In the genomic region with DNA sequence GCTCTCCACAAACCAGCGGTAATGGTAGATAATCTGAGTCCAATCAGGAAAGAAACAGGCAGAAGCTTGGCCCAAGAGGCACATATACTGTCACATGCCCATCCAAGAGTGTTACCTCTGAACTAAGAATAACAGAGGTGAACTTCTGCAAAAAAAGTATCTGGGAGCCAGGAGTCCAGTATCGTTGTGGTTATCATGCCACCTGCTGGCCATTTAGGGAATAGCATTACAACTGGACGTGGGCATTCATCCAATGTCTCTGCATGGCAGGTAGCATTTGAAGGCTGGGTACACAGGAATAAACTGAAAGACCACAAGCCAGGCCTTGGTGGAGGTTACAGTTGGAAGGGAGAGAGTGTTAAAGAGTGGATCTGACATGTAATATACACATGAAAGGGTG, we compare ENCODE assay signal across 8 mouse cellular contexts.
DNase-seq lines count a peak whose midpoint lies in the region; ATAC-seq and TF ChIP-seq lines count a peak whose summit lies in the region.

No protein-coding gene starts in this region.

- H3K9me3 ChIP-seq in hindbrain, embryonic 11.5 days (ENCODE audit: control insufficient read depth, low read length): no peaks in the 10 kb centered on the region
- no peaks in the 10 kb centered on the region for H3K9me3 ChIP-seq in hindbrain, embryonic 13.5 days
- H3K9me3 ChIP-seq in G1E (replicated peaks): no peaks in the 10 kb centered on the region

- H3K27ac ChIP-seq in hindbrain, embryonic 11.5 days (ENCODE audit: low read depth, low read length): no peak overlapping the region
- no peak overlapping the region for H3K27ac ChIP-seq in hindbrain, embryonic 13.5 days

- H3K9ac ChIP-seq in hindbrain, embryonic 11.5 days (ENCODE audit: low read depth, low read length): no peak overlapping the region
- no peak overlapping the region for H3K9ac ChIP-seq in hindbrain, embryonic 13.5 days

- peak; percentile 83 for TF ChIP-seq CTCF in G1E (IDR thresholded peaks at IDR 0.05; ENCODE audit: low read depth, low read length)

- H3K4me3 ChIP-seq in hindbrain, embryonic 11.5 days (ENCODE audit: low read depth, low read length): no peak overlapping the region
- H3K4me3 ChIP-seq in hindbrain, embryonic 13.5 days: no peak overlapping the region
- H3K4me3 ChIP-seq in G1E (ENCODE audit: low read depth, low read length): no peak overlapping the region

- H3K36me3 ChIP-seq in hindbrain, embryonic 11.5 days (ENCODE audit: control insufficient read depth, insufficient read depth, low read length): no peaks in the 10 kb centered on the region
- H3K36me3 ChIP-seq in hindbrain, embryonic 13.5 days: no peaks in the 10 kb centered on the region
- no peaks in the 10 kb centered on the region for H3K36me3 ChIP-seq in G1E (replicated peaks)

- no peak for ATAC-seq in hindbrain, embryonic 11.5 days (ENCODE audit: low FRiP score)
- no peak for ATAC-seq in hindbrain, embryonic 13.5 days (ENCODE audit: low FRiP score)
- no peak for ATAC-seq in G1E (ENCODE audit: extremely low read depth, insufficient number of reproducible peaks, low FRiP score, poor library complexity, severe bottlenecking)
- ATAC-seq in monocyte, adult 5-6 weeks (replicated peaks; ENCODE audit: insufficient number of reproducible peaks, low FRiP score, low TSS enrichment, poor library complexity, severe bottlenecking): peak; percentile 61; the same call in 1 of the 2 replicates

- 21% methylated on average over 3 of the region's 3 CpGs for WGBS in hindbrain, embryonic 11.5 days
- 10% methylated on average over 3 of the region's 3 CpGs for WGBS in hindbrain, embryonic 13.5 days

- peaks cover 4% of the 10 kb centered on the region; the same call in 1 of the 2 replicates for H3K27me3 ChIP-seq in hindbrain, embryonic 11.5 days (ENCODE audit: control insufficient read depth, insufficient read depth, low read length)
- no peaks in the 10 kb centered on the region for H3K27me3 ChIP-seq in hindbrain, embryonic 13.5 days
- H3K27me3 ChIP-seq in G1E (ENCODE audit: insufficient read depth, low read length): no peaks in the 10 kb centered on the region; the same call in 1 of the 2 replicates

- DNase-seq in hindbrain, embryonic 11.5 days (ENCODE audit: low spot score): peak; percentile 86
- peak; percentile 45 for DNase-seq in G1E (ENCODE audit: low spot score)
- peak; percentile 47 for DNase-seq in c-Kit-positive CD71-positive TER-119-positive erythroid progenitor cells, embryonic 14.5 days (ENCODE audit: low spot score)
- DNase-seq in gastrocnemius, adult 8-10 months (ENCODE audit: low spot score in 2 of 2): peak; percentile 58 to 61
- DNase-seq in layer of hippocampus, postnatal 14 days (ENCODE audit: low spot score in 2 of 2): peak; percentile 74 to 76
- DNase-seq in thymus, postnatal 25 days: peak; percentile 65

- H3K4me2 ChIP-seq in hindbrain, embryonic 11.5 days (replicated peaks; ENCODE audit: low read depth, low read length): no peak overlapping the region
- H3K4me2 ChIP-seq in hindbrain, embryonic 13.5 days: no peak overlapping the region

- peaks cover 12% of the 10 kb centered on the region for H3K4me1 ChIP-seq in hindbrain, embryonic 11.5 days (replicated peaks; ENCODE audit: control insufficient read depth, insufficient read depth, low read length)
- peaks cover 43% of the 10 kb centered on the region for H3K4me1 ChIP-seq in hindbrain, embryonic 13.5 days (replicated peaks)
- H3K4me1 ChIP-seq in G1E (ENCODE audit: insufficient read depth, low read depth, low read length): no peaks in the 10 kb centered on the region
